Mouse (Mus musculus): ENCODE measurements around the gene Treml2.

GRCm38 (mm10) chr17:48269833-48270232, 29.5 kb upstream of the Treml2 start:
- TF ChIP-seq CTCF (IDR thresholded peaks at IDR 0.05) (no peak), POLR2A (IDR thresholded peaks at IDR 0.05; ENCODE audit: insufficient read depth, low read depth, low read length) (no peak)

All from heart, adult 2 months (tissue).